Mouse (Mus musculus) heart, embryonic 12.5 days (tissue): ENCODE measurements at regions not wholly inside any gene's neighbourhood (a gene's known extent, or its start where the extent isn't known, plus 50 kb on each side); places are given as distances from the start of the nearest gene placed in this dataset.

ENCODE experiments used
- ATAC-seq: fragments of 200-750 bp; cut with Nextera tagmentation; 2 replicates; pipeline ENCODE4 v1.8.0; 2017; ENCODE audit warnings: moderate TSS enrichment, moderate library complexity; ENCODE audit not compliant: insufficient number of reproducible peaks, low FRiP score
- H3K27ac ChIP-seq: fragments of 300-500 bp; sonication (generic); 2 replicates; pipeline ENCODE4 v1.5.1; 2016; ENCODE audit warnings: mild to moderate bottlenecking, moderate library complexity; ENCODE audit not compliant: poor library complexity, severe bottlenecking
- H3K27me3 ChIP-seq: fragments of 300-500 bp; sonication (generic); replicated peaks from 2 replicates; pipeline ENCODE4 v1.6.1; 2016; ENCODE audit warnings: mild to moderate bottlenecking, moderate library complexity
- H3K36me3 ChIP-seq: fragments of 300-500 bp; sonication (generic); 2 replicates; pipeline ENCODE4 v1.6.1; 2016; ENCODE audit warnings: mild to moderate bottlenecking, moderate library complexity
- H3K4me1 ChIP-seq: fragments of 300-500 bp; sonication (generic); replicated peaks from 2 replicates; pipeline ENCODE4 v1.6.1; 2016; ENCODE audit warnings: mild to moderate bottlenecking
- H3K4me2 ChIP-seq: fragments of 300-500 bp; sonication (generic); 2 replicates; pipeline ENCODE4 v1.6.1; 2016; ENCODE audit warnings: mild to moderate bottlenecking, moderate library complexity
- H3K4me3 ChIP-seq: fragments of 300-500 bp; sonication (generic); 2 replicates; pipeline ENCODE4 v1.5.1; 2016; ENCODE audit warnings: mild to moderate bottlenecking
- H3K9ac ChIP-seq: fragments of 300-500 bp; sonication (generic); 2 replicates; pipeline ENCODE4 v1.6.1; 2016; ENCODE audit warnings: mild to moderate bottlenecking, moderate library complexity
- H3K9me3 ChIP-seq: fragments of 300-500 bp; sonication (generic); replicated peaks from 2 replicates; pipeline ENCODE4 v1.6.1; 2016; ENCODE audit warnings: mild to moderate bottlenecking, moderate library complexity
- WGBS: fragments of 180-500 bp; shearing (Covaris S2); methylation state at CpG from one replicate; pipeline ENCODE4 v1.1.7; 2016; 5-methylcytosine and 5-hydroxymethylcytosine counted together

GRCm38 (mm10) chr3:115596523-115596922 is 118.3 kb downstream of the S1pr1 start:
- no peak overlapping the region for H3K27ac ChIP-seq
- no peaks in the 10 kb centered on the region for H3K4me1 ChIP-seq
- 19% methylated on average over 6 of the region's 6 CpGs for WGBS
- ATAC-seq: peak; percentile 45; the same call in 1 of the 2 replicates
- H3K9ac ChIP-seq: no peak overlapping the region
- no peaks in the 10 kb centered on the region for H3K36me3 ChIP-seq
- H3K4me3 ChIP-seq: no peak overlapping the region
- H3K9me3 ChIP-seq: no peaks in the 10 kb centered on the region
- no peak overlapping the region for H3K4me2 ChIP-seq
- no peaks in the 10 kb centered on the region for H3K27me3 ChIP-seq

DNA sequence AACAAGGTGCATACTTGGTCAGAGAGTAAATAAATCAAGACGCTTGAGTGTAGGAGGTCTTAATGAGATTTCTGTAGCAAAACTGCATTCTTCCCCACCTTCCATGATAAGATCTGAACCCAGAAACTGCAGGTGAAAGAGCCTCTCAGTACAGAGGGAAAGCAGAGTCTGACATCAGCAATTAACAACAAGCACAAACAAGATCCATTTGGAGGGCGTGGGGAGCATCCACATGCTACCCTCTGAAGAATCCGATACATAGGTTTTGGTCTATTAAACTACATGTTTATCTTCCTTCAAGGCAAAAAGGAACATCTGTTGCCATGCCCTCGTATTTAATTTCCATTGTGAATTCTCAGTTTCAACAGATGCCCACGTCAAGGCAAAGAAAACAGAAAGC is 124.2 kb downstream of the S1pr1 start:
- H3K27me3 ChIP-seq: no peaks in the 10 kb centered on the region
- no peaks in the 10 kb centered on the region for H3K9me3 ChIP-seq
- H3K4me3 ChIP-seq: no peak overlapping the region
- ATAC-seq: no peak
- no peak overlapping the region for H3K4me2 ChIP-seq
- H3K27ac ChIP-seq: no peak overlapping the region
- 78% methylated on average over 5 of the region's 5 CpGs for WGBS
- H3K36me3 ChIP-seq: no peaks in the 10 kb centered on the region
- H3K9ac ChIP-seq: no peak overlapping the region
- 0 out of 2 replicates have a peak, but pooled peaks cover 8% of the 10 kb centered on the region for H3K4me1 ChIP-seq

- H3K9me3 ChIP-seq: no peaks in the 10 kb centered on the region
- 76% methylated on average over 2 of the region's 2 CpGs for WGBS
Observed at GRCm38 (mm10) chr3:115588585-115588984, 126.3 kb downstream of the S1pr1 start.

GRCm38 (mm10) chr3:115580131-115580932 is 134.5 kb downstream of the S1pr1 start:
- WGBS: 63% methylated on average over 4 of the region's 4 CpGs
- no peaks in the 10 kb centered on the region for H3K27me3 ChIP-seq
- H3K9ac ChIP-seq: no peak overlapping the region
- H3K4me1 ChIP-seq: no peaks in the 10 kb centered on the region
- H3K9me3 ChIP-seq: no peaks in the 10 kb centered on the region
- H3K27ac ChIP-seq: no peak overlapping the region
- H3K4me3 ChIP-seq: no peak overlapping the region
- no peak for ATAC-seq
- no peaks in the 10 kb centered on the region for H3K36me3 ChIP-seq
- no peak overlapping the region for H3K4me2 ChIP-seq

More at GRCm38 (mm10) chr3:115588585-115588984, 126.3 kb downstream of the S1pr1 start:
- Histone ChIP-seq H3K9ac (no peak overlapping the region), H3K4me1 (0 out of 2 replicates have a peak, but pooled peaks cover 8% of the 10 kb centered on the region), H3K36me3 (no peaks in the 10 kb centered on the region), H3K27me3 (no peaks in the 10 kb centered on the region), H3K4me2 (no peak overlapping the region), H3K4me3 (no peak overlapping the region), H3K27ac (no peak overlapping the region)
- no peak for ATAC-seq

GRCm38 (mm10) chr3:115575371-115575770 is 139.5 kb downstream of the S1pr1 start:
- no peak for ATAC-seq
- no peak overlapping the region for H3K27ac ChIP-seq
- H3K27me3 ChIP-seq: no peaks in the 10 kb centered on the region
- no peaks in the 10 kb centered on the region for H3K9me3 ChIP-seq
- no peak overlapping the region for H3K9ac ChIP-seq
- 86% methylated on average over 2 of the region's 2 CpGs for WGBS
- H3K36me3 ChIP-seq: no peaks in the 10 kb centered on the region
- no peak overlapping the region for H3K4me3 ChIP-seq
- no peaks in the 10 kb centered on the region for H3K4me1 ChIP-seq
- no peak overlapping the region for H3K4me2 ChIP-seq

GRCm38 (mm10) chr3:115562735-115563134 is 152.1 kb downstream of the S1pr1 start:
- H3K4me3 ChIP-seq: no peak overlapping the region
- no peak for ATAC-seq
- peaks cover 3% of the 10 kb centered on the region; the same call in 1 of the 2 replicates for H3K27me3 ChIP-seq
- H3K9ac ChIP-seq: no peak overlapping the region
- H3K9me3 ChIP-seq: no peaks in the 10 kb centered on the region
- WGBS: 84% methylated on average over 7 of the region's 7 CpGs
- H3K4me1 ChIP-seq: no peaks in the 10 kb centered on the region
- no peak overlapping the region for H3K4me2 ChIP-seq
- H3K36me3 ChIP-seq: no peaks in the 10 kb centered on the region
- H3K27ac ChIP-seq: no peak overlapping the region

DNA sequence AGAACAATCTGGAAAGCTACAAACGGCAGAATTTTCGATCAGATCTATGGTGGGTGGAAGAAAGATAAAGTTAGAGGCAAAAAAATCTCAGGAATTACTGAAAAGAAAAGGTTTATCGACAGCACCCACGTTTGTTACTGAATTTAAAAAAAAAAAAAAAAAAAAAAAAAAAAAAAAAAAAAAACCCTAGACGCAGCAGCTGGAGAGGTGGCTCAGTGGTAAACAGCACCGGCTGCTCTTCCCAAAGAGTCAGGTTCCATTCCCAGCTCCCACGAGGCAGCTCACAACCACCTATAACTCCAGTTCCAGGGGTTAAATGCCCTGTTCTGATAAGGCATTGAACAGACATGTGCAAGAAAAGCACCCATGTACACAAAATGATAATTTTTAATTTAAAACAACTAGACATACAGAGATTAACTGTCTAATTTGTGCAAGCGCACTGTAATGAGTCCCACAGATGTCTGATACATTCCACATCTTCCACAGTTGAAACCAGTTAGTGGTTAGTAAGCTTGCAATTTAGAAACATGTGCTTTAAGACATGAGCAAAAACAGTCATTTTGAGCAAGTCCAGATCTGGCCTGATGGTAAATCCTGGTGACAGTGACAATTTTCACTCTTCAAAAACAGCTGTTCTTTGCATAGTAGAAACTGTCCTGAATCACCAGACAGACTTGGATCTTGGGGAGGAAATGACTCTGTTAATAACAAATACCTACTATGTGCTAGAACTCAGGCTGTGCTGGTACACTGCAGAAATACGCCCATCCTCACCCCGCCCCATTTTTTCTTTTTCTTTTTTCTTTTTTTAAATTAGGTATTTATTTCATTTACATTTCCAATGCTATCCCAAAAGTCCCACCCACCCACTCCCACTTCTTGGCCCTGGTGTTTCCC is 159.8 kb downstream of the S1pr1 start:
- Histone ChIP-seq H3K36me3 (no peaks in the 10 kb centered on the region), H3K4me2 (no peak overlapping the region), H3K9ac (no peak overlapping the region), H3K4me1 (0 out of 2 replicates have a peak, but pooled peaks cover 4% of the 10 kb centered on the region), H3K27me3 (no peaks in the 10 kb centered on the region), H3K4me3 (no peak overlapping the region), H3K9me3 (no peaks in the 10 kb centered on the region), H3K27ac (no peak overlapping the region)
- no peak for ATAC-seq
- WGBS: 75% methylated on average over 10 of the region's 10 CpGs

GRCm38 (mm10) chr3:115553848-115554515 is 160.9 kb downstream of the S1pr1 start:
- no peak overlapping the region for H3K4me2 ChIP-seq
- H3K4me1 ChIP-seq: 0 out of 2 replicates have a peak, but pooled peaks cover 4% of the 10 kb centered on the region
- no peak for ATAC-seq
- no peak overlapping the region for H3K9ac ChIP-seq
- H3K9me3 ChIP-seq: no peaks in the 10 kb centered on the region
- no peak overlapping the region for H3K4me3 ChIP-seq
- H3K36me3 ChIP-seq: no peaks in the 10 kb centered on the region
- H3K27me3 ChIP-seq: no peaks in the 10 kb centered on the region
- H3K27ac ChIP-seq: no peak overlapping the region
- WGBS: 51% methylated on average over 10 of the region's 10 CpGs

DNA sequence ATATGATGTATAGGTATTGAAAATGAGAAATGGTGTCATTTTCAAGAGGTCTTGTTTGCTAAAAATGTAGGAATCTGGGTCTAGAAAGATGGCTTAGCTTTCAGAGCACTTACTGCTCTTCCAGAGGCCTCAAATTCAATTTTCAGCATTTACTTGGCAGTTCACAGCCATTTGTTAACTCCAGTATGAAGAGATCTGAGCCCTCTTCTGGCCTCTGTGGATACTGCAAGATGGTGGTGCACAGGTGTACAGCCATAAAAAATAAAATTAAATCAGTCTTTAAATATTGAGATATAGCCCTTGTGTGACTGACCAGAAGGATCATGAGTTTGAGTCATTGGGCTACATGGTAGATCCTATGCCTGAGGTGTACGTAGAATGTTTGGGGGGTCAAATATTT is 173.1 kb downstream of the S1pr1 start:
- no peak overlapping the region for H3K27ac ChIP-seq
- H3K4me2 ChIP-seq: no peak overlapping the region
- H3K4me3 ChIP-seq: no peak overlapping the region
- H3K36me3 ChIP-seq: no peaks in the 10 kb centered on the region
- no peak overlapping the region for H3K9ac ChIP-seq
- no peaks in the 10 kb centered on the region for H3K27me3 ChIP-seq
- H3K4me1 ChIP-seq: no peaks in the 10 kb centered on the region
- H3K9me3 ChIP-seq: no peaks in the 10 kb centered on the region
- WGBS: 78% methylated on average over 1 of the region's 1 CpGs
- no peak for ATAC-seq

- Histone ChIP-seq H3K27me3 (no peaks in the 10 kb centered on the region), H3K9ac (no peak overlapping the region), H3K4me3 (no peak overlapping the region), H3K36me3 (no peaks in the 10 kb centered on the region), H3K4me1 (no peaks in the 10 kb centered on the region), H3K4me2 (no peak overlapping the region), H3K27ac (no peak overlapping the region), H3K9me3 (no peaks in the 10 kb centered on the region)
- ATAC-seq: no peak
- 76% methylated on average over 6 of the region's 6 CpGs for WGBS
Observed at GRCm38 (mm10) chr3:115538355-115538754, 176.5 kb downstream of the S1pr1 start.
